Mouse (Mus musculus) heart, adult 8-10 months (tissue): ENCODE results near the gene Eddm3b. TPM values are rescaled to one million over a fixed set of nuclear protein-coding genes. Genes with fewer than 3 reads are reported as not detected.

Experiments
- DNase-seq: peaks from one replicate; pipeline ENCODE4 v3.0.0; 2022; ENCODE audit warnings: low spot score
- total RNA-seq, 4 experiments: library from RNA; stranded (reverse); gene quantifications; 2 replicates each; pipeline ENCODE4 v1.2.4; 2022

Eddm3b gene
- total RNA-seq, 4 experiments from 2014 or later, result not detected

DNA sequence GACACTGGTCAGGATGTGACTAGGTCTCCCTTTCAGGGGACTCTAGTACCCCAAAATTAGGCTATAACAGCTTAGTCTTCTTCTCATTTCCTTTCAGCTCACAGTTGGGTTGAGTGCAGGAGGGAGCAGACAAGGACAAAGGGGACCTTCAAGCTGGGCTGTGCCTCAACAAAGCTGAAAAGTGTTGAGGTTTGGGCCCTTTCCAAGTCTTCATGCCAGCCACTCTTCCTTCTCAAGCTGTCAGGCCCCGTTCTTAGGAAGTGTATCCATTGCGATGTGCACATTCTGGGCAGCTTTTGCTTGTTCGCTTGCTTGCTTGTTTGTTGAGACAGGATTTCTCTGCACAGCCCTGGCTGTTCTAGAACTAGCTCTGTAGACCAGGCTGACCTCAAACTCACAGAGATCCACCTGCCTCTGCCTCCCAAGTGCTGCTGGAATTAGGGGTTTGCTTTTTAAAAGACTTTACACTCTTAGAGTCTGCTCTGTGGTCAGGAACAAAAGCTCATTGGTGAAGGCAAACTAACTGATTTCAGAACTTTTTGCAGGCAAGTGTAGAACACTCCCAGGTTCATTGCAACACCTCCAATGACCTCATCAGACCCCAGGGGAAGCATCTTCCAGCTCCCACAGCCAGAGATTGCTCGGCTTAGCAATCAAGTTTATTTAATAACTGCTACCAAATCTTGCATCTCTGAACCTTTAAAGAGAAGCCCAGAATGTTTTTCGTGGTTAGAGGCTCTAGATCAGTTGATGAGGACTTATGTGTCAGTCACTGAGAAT, 19.9 kb upstream of the Eddm3b start:
- DNase-seq, result no peak

DNA sequence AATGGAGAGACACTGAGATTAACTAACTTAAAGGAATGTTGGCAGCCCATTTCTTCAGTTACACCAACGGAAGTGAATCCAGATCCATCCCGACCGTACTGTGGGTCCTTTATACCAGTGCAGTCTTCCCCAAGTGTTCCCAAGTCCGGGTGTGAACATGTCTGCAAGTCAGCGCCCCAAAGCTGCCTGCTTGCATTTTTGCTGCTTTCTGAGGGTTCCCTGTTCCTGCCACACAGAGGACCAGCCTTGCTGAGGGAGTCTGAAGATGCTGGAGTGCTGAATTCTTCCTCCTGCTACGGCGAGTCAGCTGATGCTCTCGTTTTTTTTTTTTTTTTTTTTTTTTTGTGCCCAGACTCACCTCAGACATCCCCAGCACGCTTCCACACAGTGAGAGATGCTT, 19.3 kb upstream of the Eddm3b start:
- DNase-seq, result no peak

DNA sequence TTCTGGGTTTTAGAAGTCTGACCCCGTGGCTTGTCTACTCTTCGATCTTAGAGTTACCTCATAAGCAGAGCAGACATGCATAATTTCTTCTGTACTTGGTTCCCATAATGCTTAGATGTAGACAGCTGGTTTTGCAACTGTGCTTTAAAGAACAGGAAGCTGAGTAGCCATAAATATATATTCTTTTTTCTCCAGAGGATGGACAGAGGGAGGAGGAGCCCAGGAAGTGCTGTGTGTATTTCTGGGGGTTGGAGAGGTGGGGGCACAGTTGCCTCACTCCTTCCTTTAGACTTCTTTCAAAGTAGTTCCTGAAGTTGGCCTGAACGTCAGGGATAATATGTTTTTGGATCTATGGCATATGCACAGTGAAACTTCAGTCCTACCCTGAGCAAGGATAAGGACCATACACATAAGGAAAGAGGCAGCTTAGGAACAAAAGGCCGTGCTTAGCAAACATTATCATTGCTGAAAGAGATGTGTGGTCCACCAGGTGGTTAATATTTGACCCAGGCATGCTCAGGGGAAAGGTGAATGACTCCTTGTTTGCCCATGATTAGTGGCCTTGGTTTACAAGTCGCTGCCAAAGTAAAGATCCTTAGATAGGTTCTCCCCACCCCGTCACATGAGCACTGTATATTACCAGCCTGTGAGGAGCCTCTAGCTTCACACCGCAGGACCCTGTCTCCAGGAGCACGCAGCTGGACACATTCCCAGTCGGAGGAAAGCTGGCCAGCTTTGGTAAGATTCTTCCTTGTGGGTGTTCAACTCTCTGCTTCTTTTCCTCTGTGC, 18.3 kb upstream of the Eddm3b start:
- no peak for DNase-seq

DNA sequence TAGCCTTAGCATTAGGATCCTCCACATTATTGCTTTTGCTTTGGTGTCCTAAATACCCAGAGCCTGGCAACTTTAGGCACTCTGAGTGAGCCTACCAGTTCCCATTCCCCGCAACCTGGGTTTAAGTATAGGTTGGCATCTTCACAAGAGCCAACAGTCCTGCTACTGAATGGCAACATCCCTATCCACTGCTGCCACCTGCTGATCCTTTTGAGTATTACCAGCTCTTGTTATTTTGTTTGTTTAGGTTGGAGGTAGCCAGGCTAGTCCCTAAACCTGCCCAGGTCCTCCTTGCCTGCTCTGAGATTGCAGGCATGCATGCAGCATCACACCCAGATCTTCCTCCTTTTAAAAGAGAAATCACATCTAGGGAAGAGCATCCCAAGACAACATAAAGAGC, 15.9 kb upstream of the Eddm3b start:
- peak; percentile 86 for DNase-seq

DNA sequence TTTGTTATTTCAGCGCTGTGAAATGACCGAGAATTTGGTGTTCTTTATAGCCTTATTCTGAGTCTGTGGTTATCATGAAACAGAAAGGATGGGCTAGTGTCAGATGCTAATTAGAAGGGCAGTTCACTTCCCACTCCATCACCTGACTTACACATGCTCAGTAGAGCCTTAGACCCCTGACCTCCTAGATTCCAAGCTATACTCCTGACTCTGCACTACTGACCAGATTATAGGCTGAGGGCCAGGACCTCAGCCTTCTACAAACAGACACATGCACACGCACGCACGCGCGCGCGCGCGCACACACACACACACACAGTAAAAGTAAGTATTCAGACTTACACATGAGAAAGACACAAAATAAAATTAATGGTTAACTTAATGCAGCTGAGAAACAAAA, 15.3 kb upstream of the Eddm3b start:
- DNase-seq, result no peak

DNA sequence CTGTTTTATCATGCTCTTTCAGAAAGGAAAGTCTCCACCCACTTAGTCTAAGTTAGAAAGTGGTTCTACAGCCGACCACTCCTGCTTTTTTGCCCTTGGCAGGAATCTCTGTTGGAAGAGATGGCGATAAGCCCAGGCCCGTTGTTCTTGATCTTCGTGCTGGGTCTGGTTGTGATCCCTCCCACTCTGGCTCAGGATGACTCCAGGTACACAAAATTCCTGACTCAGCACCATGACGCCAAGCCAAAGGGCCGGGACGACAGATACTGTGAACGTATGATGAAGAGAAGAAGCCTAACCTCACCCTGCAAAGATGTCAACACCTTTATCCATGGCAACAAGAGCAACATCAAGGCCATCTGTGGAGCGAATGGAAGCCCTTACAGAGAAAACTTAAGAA, 12.9 kb upstream of the Eddm3b start:
- no peak for DNase-seq

DNA sequence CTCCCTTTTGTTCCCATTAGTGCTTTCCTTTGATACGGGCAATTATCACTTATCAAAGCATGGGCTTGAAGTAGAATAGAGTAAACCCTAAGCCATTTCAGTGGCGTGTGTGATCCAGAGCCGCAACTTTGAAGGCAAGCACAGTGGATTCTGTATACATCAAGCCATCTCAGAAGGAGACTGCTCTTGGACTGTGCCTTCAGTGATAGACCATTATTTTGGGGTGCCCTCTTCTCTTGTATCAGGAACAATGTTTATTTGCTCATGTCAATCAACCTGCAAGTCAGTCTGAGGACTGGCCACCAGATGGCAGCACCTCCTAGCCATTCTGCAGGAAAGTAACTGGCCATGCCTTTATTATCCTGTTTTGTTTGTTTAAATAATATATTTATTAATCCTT, 11.0 kb upstream of the Eddm3b start:
- peak; percentile 63 for DNase-seq

DNA sequence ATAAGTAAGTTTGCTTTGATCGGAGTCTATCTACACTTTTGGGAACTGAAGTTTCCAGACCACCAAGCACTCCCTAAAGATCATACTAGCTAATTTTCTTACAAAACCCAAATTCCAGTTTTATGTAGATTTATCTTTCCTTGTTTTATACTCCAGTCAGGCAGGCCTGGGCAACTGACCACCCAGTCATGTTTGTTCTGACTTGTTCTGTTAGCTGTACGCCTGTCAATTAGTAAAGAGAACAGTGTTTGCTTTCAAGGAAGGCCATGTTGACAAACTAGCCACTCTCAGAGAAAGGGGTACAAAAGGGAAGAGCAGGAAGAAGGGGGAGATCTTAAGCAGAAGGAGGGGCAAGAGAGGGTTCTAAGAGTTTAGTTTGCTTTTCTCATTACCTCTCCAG, 9.9 kb upstream of the Eddm3b start:
- DNase-seq, result no peak

DNA sequence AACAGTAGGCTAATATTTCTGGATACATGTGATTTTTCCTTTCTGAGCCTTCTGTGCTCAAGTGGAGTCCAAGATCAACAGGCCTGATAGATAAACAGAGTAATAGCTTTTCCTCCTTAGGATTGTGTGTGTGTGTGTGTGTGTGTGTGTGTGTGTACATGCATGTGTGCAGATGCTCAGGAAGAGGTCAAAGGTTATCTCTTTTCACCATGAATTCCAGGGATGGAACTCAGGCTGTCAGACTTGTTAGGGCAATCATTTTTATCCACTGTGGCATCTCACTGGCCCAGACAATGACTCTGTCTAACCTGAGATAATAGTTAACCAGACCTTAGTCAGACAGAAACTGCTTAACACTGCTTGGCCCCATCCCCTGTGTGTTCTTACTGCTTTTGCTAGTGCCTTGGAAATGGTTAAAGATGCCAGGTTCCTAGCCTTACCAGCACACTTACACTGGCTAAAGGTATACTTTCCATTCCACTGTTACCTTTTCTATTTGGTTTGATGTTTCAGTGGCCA, 7.7 kb upstream of the Eddm3b start:
- DNase-seq, result no peak

DNA sequence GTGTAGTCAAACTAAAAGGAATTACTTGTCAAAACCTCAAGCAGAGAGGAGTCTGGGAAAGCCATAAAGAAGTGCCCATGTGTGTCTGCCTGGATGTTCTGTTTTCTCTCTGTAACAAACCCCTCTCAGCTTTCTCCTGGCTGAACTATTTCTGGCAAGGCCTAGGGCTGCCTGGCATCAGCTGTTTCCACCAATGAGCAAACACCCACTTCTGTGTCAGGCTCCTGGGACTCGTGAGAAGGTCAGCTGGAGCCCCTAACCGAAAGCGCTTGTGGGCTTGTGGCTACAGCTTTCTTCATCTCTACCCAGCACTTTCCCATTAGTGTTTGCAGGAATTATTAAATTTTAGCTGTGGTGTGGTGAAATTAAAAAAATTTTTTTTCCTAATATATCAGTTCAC, 2.3 kb upstream of the Eddm3b start:
- no peak for DNase-seq

DNA sequence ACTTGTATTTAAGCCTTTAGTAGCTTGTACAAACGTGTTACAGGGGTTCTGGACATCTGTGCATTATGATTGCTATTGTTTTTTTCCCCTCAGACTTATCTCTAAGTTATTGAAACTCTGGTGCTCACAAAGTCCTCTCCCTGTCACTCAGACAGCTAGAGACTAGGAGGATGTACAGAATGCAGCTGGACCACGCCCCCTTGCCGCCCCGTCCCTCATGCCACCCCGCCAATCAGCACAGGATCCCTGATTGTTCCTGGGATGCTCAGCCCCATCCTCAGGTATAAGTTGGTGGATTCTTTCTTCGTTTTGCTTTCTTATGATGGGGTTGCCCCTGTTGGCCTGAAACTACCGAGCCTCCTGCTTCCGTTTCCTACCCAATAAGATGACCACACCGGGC, 750 bp upstream of the Eddm3b start:
- DNase-seq, result no peak

DNA sequence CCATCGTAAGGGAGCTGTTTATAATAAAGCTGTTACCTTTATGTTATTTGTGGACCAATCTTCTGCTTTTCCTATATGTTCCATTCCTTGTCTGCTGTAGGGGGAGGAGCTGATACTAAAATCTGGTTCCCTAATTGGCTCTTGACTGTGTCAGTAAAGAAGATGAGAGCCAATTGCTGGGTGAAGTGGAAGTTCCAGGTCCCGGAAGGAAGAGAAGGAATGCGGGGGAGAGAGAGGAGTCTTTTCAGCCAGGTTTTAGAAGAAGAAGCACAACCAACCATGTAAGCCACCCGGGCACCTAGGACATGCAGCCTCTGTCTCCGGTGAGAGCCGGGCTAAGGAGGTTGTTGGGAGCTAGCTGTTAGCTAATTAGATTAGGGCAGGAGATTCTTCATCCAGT, 11.5 kb downstream of the Eddm3b start:
- DNase-seq, result no peak

DNA sequence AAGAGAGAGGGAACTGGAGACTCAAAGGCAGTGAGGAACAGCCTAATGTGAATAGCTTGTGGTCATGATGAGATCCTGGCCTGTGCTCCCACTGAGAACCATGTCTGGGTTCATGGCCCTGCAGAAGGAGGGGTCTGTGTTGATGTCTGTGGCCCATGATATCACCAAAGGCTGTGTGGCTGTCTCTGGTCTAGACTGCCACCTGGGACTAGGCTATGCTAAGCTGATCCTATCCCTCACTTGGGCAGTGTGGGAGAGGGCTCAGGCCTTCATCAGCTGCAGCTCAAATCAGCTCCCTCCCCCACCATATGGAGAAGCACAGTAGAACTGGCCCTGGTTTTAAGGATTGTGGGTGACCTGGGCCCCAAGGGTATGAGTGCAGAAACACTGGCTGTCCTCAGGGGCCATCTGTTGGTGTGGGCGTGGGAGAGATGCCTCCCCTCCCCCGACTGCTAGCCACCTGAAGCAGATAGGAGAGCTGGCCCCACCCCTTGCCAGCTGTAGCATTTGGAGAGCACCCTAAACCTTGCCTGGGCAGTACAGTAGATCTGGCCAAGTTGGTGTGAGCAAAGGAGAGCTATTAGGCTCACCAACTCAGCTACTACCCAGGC, 13.5 kb downstream of the Eddm3b start:
- no peak for DNase-seq

DNA sequence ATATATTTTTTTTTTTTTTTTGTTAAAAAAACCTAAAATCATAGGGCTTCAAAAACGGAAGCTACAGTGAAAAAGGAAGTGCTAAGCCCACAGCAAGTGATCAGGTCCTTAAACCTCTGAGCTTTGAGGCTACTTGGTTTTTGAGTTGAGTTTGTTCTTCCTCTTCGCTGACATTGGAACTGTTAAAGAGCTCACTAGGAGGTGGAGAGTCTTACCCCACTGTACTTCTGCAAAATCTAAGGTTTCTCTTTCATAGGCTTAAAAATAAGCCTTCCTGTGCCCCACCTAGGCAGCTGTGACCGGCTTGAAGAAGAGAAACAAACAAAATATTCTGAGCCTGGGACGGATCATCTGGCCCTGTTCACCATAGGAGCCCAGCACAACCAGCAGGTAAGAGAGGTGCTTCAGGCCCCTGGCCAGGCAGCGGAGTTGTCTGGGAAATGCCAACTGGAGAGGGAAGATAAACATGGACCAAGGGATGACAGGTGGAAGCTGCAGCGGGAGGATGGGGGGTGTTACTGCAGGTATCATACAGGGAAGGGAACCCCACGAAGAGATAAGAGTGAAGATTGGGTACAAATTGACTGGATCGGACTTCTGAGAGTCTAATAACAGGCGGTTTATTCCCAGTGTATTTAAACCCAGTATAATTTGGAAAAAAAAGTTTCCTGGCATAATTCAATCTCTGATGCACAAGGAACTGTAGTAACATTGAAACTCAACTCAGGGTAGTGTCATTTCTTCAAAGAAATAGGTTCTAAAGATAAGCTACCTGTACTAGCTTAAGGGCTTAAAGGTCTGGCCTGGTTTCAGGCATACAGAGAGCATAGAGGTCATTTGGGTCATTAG, 14.8 kb downstream of the Eddm3b start:
- DNase-seq, result no peak

DNA sequence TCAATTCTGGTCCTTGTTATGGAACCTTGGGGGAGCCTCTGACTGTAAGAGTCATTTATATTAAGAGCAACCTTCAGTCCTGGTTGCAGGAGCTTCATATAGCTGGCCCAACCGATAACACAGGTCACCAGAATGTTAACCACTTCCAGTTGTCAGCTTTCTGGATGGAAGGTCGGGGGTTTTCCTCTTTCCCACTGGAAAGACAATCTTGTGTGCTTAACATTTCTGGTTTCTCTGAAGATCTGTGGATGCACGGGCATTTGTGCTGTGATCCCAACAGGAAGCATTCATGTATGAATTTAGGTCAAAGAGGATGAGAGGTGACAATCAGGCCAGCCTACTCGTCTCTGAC, 15.4 kb downstream of the Eddm3b start:
- no peak for DNase-seq

DNA sequence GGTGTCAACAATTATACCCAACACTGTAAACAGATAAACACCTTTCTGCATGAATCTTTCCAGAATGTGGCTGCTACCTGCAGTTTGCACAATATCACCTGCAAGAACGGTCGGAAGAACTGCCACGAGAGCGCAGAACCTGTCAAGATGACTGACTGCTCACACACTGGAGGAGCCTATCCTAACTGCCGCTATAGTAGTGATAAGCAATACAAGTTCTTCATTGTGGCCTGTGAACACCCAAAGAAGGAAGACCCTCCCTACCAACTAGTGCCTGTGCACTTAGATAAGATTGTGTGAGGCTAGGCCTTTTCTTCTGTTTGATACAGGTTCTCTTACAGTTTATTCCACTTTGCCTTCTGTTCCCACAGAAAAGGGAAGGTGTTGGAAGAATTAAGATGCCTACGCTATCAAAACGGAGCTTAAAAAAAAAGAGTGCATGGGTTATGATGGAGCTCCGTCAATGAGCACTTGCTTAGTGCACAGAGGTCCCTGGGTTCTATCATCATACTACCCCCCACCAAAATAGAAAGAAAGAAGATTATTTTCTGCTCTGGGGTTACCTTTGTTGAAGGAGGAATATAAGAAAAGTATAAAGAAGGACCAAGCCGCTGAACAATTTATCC, 16.2 kb downstream of the Eddm3b start:
- no peak for DNase-seq

DNA sequence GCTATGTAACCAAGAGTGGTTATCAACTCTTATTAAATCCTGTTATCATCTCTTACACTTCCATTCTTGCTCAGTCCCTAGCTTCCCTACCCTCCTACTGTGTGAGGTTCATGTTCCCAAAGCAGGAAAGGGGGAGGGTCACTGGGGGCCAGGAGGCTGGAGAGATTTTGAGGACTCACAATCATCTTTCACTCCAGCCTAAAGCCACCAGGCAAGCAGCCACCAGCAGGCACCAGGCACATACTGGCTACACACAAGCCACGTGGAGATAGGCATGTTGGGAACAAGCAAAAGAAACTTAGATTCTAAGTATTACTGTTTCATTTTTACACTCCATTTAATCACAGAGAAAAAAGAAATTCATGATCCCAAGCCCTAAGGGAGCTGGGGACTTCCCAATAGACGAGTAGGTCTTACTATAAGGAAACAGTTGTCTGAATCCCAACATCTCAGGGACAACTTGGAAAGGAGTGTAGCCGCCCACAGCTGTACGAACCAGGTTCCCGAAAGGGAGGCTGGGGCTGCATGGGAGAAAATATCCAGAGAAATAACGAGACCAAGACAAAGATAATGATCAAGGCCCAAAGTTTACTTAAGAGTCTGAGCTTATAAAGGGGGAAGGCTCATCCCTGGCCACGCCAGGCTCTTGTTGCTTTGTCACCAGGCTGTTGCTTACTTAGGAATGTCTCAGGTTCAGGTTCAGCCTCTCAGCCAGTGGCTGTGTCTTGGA, 17.0 kb downstream of the Eddm3b start:
- no peak for DNase-seq

DNA sequence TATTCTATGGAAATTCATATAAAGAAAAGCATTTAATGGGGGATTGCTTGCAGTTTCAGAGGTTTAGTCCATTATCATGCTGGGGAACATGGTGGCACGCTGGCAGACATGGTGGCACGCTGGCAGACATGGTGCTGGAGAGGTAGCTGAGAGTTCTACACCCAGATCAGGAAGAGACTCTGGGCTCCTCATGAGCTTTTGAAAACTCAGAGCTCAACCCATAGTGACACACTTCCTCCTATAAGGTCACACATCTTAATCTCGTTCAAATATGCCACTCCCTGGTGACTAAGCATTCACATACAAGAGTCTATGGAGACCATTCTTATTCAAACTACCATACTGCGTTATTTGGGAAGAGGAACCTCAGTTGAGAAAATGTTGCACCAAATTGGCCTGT, 18.1 kb downstream of the Eddm3b start:
- DNase-seq, result no peak

DNA sequence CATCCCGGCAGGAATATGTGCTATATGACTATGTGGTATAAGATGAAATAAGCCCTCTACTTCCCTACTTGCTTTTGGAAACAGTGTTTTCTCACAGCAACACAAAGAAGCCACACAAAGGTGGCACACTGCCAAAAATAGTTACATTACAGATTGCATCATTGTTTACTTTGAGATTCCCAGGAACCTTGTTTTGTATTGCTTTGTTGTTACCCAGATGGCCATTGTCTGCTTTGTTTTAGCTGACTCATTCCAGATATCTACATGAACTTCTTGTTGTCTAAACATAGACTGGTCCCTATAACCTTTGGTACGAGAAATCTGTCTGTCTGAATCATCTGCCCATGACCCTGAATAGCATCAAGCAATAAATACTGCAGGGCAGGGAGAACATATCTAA, 26.1 kb downstream of the Eddm3b start:
- peak; percentile 22 for DNase-seq

DNA sequence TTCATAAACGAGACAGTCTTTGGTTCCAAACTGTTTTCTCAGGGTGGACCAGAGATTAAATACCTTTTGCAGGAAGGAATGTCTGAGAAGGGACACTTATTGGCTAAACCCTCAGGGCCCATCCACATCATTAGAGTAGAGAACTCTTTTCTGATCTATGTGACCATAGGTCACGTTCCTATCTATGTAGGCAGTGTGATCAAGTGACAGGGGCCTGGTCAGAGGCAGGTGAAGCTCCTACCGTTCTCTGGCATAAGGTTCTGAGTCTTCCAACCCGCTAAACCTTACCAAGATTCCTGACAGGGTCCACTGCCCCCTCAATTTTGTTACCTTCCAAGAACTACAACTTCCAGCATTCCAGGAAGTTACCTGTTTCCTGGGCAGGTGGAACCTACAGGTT, 27.9 kb downstream of the Eddm3b start:
- no peak for DNase-seq

DNA sequence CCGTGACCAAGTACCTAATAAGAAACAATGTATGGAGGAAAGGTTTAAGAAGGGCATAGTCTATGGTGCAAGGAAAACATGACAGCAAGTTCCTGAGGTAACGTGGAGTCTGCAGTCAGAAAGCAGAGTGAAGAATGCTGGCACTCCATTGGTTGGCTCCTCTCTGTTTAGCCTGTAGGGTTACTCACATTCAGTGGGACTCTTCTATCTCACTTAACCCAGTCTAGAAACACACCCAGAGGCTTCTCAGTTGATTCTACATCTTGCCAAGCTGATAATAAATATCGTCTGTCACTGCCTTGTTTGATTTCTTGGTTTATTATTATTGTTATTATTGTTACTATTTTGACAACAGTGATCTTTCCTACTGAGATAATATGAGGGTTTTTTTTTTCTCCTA, 28.3 kb downstream of the Eddm3b start:
- no peak for DNase-seq
